Mouse (Mus musculus) CH12.LX (cell line): ENCODE results near the gene Lad1. TPM values are rescaled to one million over a fixed set of nuclear protein-coding genes. Genes with fewer than 3 reads are reported as not detected.
A peak's percentile ranks its signal among the peaks of the same experiment; 100 is the strongest.

Source experiments
- DNase-seq: peaks from one replicate; pipeline ENCODE4 v3.0.0-alpha.2; 2013; ENCODE audit errors: extremely low read depth
- H3K27ac ChIP-seq: 2 replicates; pipeline ENCODE4 v1.5.1; 2012; ENCODE audit warnings: low read depth, mild to moderate bottlenecking, control low read depth, moderate library complexity; ENCODE audit not compliant: insufficient read depth
- H3K27me3 ChIP-seq: replicated peaks from 2 replicates; pipeline ENCODE3; 2012; ENCODE audit warnings: inconsistent platforms
- H3K36me3 ChIP-seq, 2 experiments: replicated peaks in 1 of 2; 2 replicates each; pipeline versions ENCODE3 to v1.6.1; 2012; ENCODE audit warnings: inconsistent platforms in 1 of 2, low read length in 1 of 2, mild to moderate bottlenecking in 1 of 2, mixed read lengths in 1 of 2, moderate library complexity in 1 of 2; ENCODE audit not compliant: control insufficient read depth in 1 of 2, insufficient read depth in 1 of 2
- H3K4me1 ChIP-seq, 2 experiments: 2 replicates each; pipeline ENCODE4 v1.6.1; 2012; ENCODE audit warnings: inconsistent platforms in 1 of 2, moderate library complexity in 1 of 2; ENCODE audit not compliant: insufficient read depth in 2 of 2, control insufficient read depth in 1 of 2
- H3K4me2 ChIP-seq: 2 replicates; pipeline ENCODE4 v1.6.1; 2012; ENCODE audit warnings: low read depth, mild to moderate bottlenecking, control low read depth; ENCODE audit not compliant: poor library complexity, insufficient read depth, severe bottlenecking
- H3K4me3 ChIP-seq, 3 experiments: fragments of 150-350 bp in 1 of 3; sonication (generic) in 1 of 3; replicated peaks in 1 of 3; 2 replicates each; pipeline versions ENCODE3 to v1.5.1; 2011 to 2012; ENCODE audit warnings: low read depth in 2 of 3, low read length in 2 of 3, mild to moderate bottlenecking in 2 of 3, moderate library complexity in 2 of 3, control low read depth in 1 of 3, improper control_type of control experiment in 1 of 3, inconsistent platforms in 1 of 3, mixed read lengths in 1 of 3; ENCODE audit not compliant: poor library complexity in 1 of 3
- H3K79me2 ChIP-seq: replicated peaks from 2 replicates; pipeline ENCODE4 v1.6.1; 2012; ENCODE audit warnings: mild to moderate bottlenecking, moderate library complexity; ENCODE audit not compliant: control insufficient read depth, poor library complexity, insufficient read depth, severe bottlenecking; ENCODE audit errors: extremely low read depth
- H3K9ac ChIP-seq: 2 replicates; pipeline ENCODE4 v1.6.1; 2012; ENCODE audit warnings: low read depth, mild to moderate bottlenecking, control low read depth, moderate library complexity; ENCODE audit not compliant: insufficient read depth
- H3K9me3 ChIP-seq: replicated peaks from 2 replicates; pipeline ENCODE3; 2012; ENCODE audit warnings: low read length, inconsistent platforms, mixed read lengths
- CTCF ChIP-seq, 2 experiments: IDR thresholded peaks in 1 of 2; conservative IDR thresholded peaks in 1 of 2; 2 replicates each; pipeline ENCODE4 v1.5.1; 2011 to 2012; ENCODE audit warnings: low read depth in 2 of 2, low read length in 2 of 2, improper control_type of control experiment in 1 of 2, inconsistent platforms in 1 of 2, mild to moderate bottlenecking in 1 of 2, moderate library complexity in 1 of 2
- ETS1 ChIP-seq: conservative IDR thresholded peaks from 2 replicates; pipeline ENCODE4 v1.6.1; 2012; ENCODE audit warnings: low read depth, mild to moderate bottlenecking, inconsistent platforms, low read length, improper control_type of control experiment, moderate library complexity
- IRF4 ChIP-seq: IDR thresholded peaks from 2 replicates; pipeline ENCODE4 v1.6.1; 2014; ENCODE audit warnings: low read depth, mild to moderate bottlenecking, inconsistent platforms, low read length, improper control_type of control experiment
- JUN ChIP-seq: IDR thresholded peaks from 2 replicates; pipeline ENCODE4 v1.6.1; 2011; ENCODE audit warnings: low read depth, mild to moderate bottlenecking, low read length, improper control_type of control experiment, moderate library complexity; ENCODE audit not compliant: insufficient read depth
- PAX5 ChIP-seq: IDR thresholded peaks from 2 replicates; pipeline ENCODE4 v1.6.1; 2012; ENCODE audit warnings: low read length, inconsistent platforms, mixed read lengths
- RAD21 ChIP-seq: IDR thresholded peaks from 2 replicates; pipeline ENCODE4 v1.6.1; 2011; ENCODE audit warnings: low read depth, mild to moderate bottlenecking, low read length, improper control_type of control experiment, moderate library complexity
- SMC3 ChIP-seq: IDR thresholded peaks from 2 replicates; pipeline ENCODE4 v1.6.1; 2011; ENCODE audit warnings: low read depth, low read length, improper control_type of control experiment
- dilution Hi-C: fragments of 300-500 bp; cut with MboI; formaldehyde crosslinking; loops from 2 replicates; pipeline ENCODE4 v1.14.3; 2020; ENCODE audit warnings: low sequenced_read_pairs; ENCODE audit not compliant: extremely low pct_unique_long_range_greater_than_20kb, extremely low pct_ligation_motif_present
- in situ Hi-C: fragments of 300-500 bp; cut with MboI; formaldehyde crosslinking; loops from 3 replicates; pipeline ENCODE4 v1.14.3; 2019; ENCODE audit warnings: low sequenced_read_pairs, low pct_ligation_motif_present, low pct_unique_long_range_greater_than_20kb, mixed read lengths
- polyA plus RNA-seq: library from polyadenylated mRNA; unstranded; fragments of >175 nt; gene quantifications from 2 replicates; pipeline ENCODE4 v1.2.1, GENCODE M21; 2012; ENCODE audit warnings: low read depth; ENCODE audit not compliant: insufficient read length
- total RNA-seq, 2 experiments: library from RNA; depleted of rRNA; stranded (reverse); fragments of 300-350 nt in 1 of 2; fragments of >200 nt in 1 of 2; gene quantifications; 2 replicates each; pipeline ENCODE4 v1.2.3; 2012 to 2014

The Lad1 gene
- total and polyA plus RNA-seq, 3 experiments: 0.17 TPM; not detected in 2

- H3K27ac ChIP-seq: no peak overlapping the region
- peaks cover 2% of the 10 kb centered on the region for H3K27me3 ChIP-seq
- H3K4me1 ChIP-seq: peaks cover 15 to 38% of the 10 kb centered on the region in 2 experiments
- H3K9me3 ChIP-seq: no peaks in the 10 kb centered on the region
- 0 out of 2 replicates have a peak, but pooled peaks have one; percentile 7 for TF ChIP-seq IRF4
- TF ChIP-seq ETS1: no peak
- peak in 1 of 2 experiments; percentile 71; a peak in 2 of 4 replicates for TF ChIP-seq CTCF (conservative IDR thresholded peaks at IDR 0.05 in 1 of 2, IDR thresholded peaks at IDR 0.05 in 1 of 2; ENCODE audit: low read depth in 2 of 2, low read length in 2 of 2)
- peak; percentile 60 for TF ChIP-seq SMC3
- H3K79me2 ChIP-seq: no peaks in the 10 kb centered on the region
- H3K4me2 ChIP-seq: peak overlapping the region; percentile 23
- H3K4me3 ChIP-seq: no peak overlapping the region
- in situ Hi-C loops (loop anchor here (5.0 kb wide), 1 partner anchor 36 kb away; no protein-coding TSS in a partner anchor), dilution Hi-C loops (no loop called here)
- no peak overlapping the region for H3K9ac ChIP-seq
- peak; percentile 51 for DNase-seq
- H3K36me3 ChIP-seq: no peaks in the 10 kb centered on the region
Measured at GRCm38 (mm10) chr1:135788708-135789107, 29.7 kb upstream of the Lad1 start.

GRCm38 (mm10) chr1:135789815-135790214 lies 28.6 kb upstream of the Lad1 start:
- no peak overlapping the region for H3K27ac ChIP-seq
- H3K79me2 ChIP-seq: no peaks in the 10 kb centered on the region
- H3K36me3 ChIP-seq: no peaks in the 10 kb centered on the region
- H3K9me3 ChIP-seq: no peaks in the 10 kb centered on the region
- no peak overlapping the region for H3K4me3 ChIP-seq
- no peak overlapping the region for H3K4me2 ChIP-seq
- TF ChIP-seq PAX5: no peak
- TF ChIP-seq CTCF (conservative IDR thresholded peaks at IDR 0.05 in 1 of 2, IDR thresholded peaks at IDR 0.05 in 1 of 2; ENCODE audit: low read depth in 2 of 2, low read length in 2 of 2): peak; percentile 88 to 91
- peak; percentile 31 for TF ChIP-seq RAD21
- TF ChIP-seq SMC3: peak; percentile 65
- H3K27me3 ChIP-seq: peaks cover 2% of the 10 kb centered on the region
- DNase-seq: peak; percentile 83
- in situ Hi-C loops: loop anchor here (5.0 kb wide), 2 partner anchors 38 to 47 kb away; partner anchors contain the start of gene Tnnt2
- dilution Hi-C loops: no loop called here
- H3K9ac ChIP-seq: no peak overlapping the region
- peaks cover 15 to 49% of the 10 kb centered on the region in 2 experiments for H3K4me1 ChIP-seq

GRCm38 (mm10) chr1:135792143-135792939 lies 26.1 kb upstream of the Lad1 start:
- Histone ChIP-seq H3K36me3 (no peaks in the 10 kb centered on the region), H3K9me3 (no peaks in the 10 kb centered on the region), H3K4me3 (no peak overlapping the region), H3K9ac (no peak overlapping the region), H3K4me1 (peaks cover 15 to 52% of the 10 kb centered on the region in 2 experiments), H3K27me3 (peaks cover 8% of the 10 kb centered on the region), H3K27ac (no peak overlapping the region), H3K4me2 (no peak overlapping the region), H3K79me2 (no peaks in the 10 kb centered on the region)
- in situ Hi-C loops (loop anchor here (5.0 kb wide), 1 partner anchor 45 kb away; the partner anchor contains the start of gene Tnnt2), dilution Hi-C loops (no loop called here)
- TF ChIP-seq CTCF (conservative IDR thresholded peaks at IDR 0.05 in 1 of 2, IDR thresholded peaks at IDR 0.05 in 1 of 2; ENCODE audit: low read depth in 2 of 2, low read length in 2 of 2) (peak in 1 of 2 experiments; percentile 58; a peak in 2 of 4 replicates), JUN (no peak)
- no peak for DNase-seq
